Mouse (Mus musculus) testis, adult 2 months (tissue): ENCODE data around the gene Nlrx1. TPM values are rescaled to one million over a fixed set of nuclear protein-coding genes. Genes with fewer than 3 reads are reported as not detected.

Source experiments
- H3K27ac ChIP-seq: fragments of 200-500 bp; 2 replicates; pipeline ENCODE4 v1.5.1; 2012; ENCODE audit warnings: low read depth, low read length; ENCODE audit not compliant: control insufficient read depth, insufficient read depth
- H3K27me3 ChIP-seq: fragments of 200-500 bp; 2 replicates; pipeline ENCODE4 v1.6.1; 2012; ENCODE audit warnings: mild to moderate bottlenecking, low read length, moderate library complexity; ENCODE audit not compliant: control insufficient read depth, insufficient read depth
- H3K36me3 ChIP-seq: fragments of 200-500 bp; 2 replicates; pipeline ENCODE4 v1.6.1; 2012; ENCODE audit warnings: mild to moderate bottlenecking, low read length; ENCODE audit not compliant: control insufficient read depth, insufficient read depth
- H3K4me1 ChIP-seq: fragments of 200-500 bp; 2 replicates; pipeline ENCODE4 v1.6.1; 2012; ENCODE audit warnings: low read length; ENCODE audit not compliant: control insufficient read depth, insufficient read depth
- H3K4me3 ChIP-seq: fragments of 200-500 bp; 2 replicates; pipeline ENCODE4 v1.5.1; 2012; ENCODE audit warnings: low read depth, mild to moderate bottlenecking, low read length, moderate library complexity, mixed read lengths; ENCODE audit not compliant: control insufficient read depth
- CTCF ChIP-seq: fragments of 200-500 bp; IDR thresholded peaks from 2 replicates; pipeline ENCODE4 v1.5.1; 2012; ENCODE audit warnings: low read depth, mild to moderate bottlenecking, inconsistent platforms, low read length, moderate library complexity; ENCODE audit not compliant: control insufficient read depth, insufficient read depth, insufficient replicate concordance
- POLR2A ChIP-seq: fragments of 200-500 bp; IDR thresholded peaks from 2 replicates; pipeline ENCODE4 v1.6.1; 2012; ENCODE audit warnings: low read depth, mild to moderate bottlenecking, inconsistent platforms, low read length, moderate library complexity; ENCODE audit not compliant: control insufficient read depth
- polyA plus RNA-seq: library from polyadenylated mRNA; depleted of rRNA; stranded (reverse); fragments of >200 nt; gene quantifications from 2 replicates; pipeline ENCODE4 v1.2.3, GENCODE M21; 2012

Gene Nlrx1
- polyA plus RNA-seq, 1 experiment: 1.3 TPM

DNA sequence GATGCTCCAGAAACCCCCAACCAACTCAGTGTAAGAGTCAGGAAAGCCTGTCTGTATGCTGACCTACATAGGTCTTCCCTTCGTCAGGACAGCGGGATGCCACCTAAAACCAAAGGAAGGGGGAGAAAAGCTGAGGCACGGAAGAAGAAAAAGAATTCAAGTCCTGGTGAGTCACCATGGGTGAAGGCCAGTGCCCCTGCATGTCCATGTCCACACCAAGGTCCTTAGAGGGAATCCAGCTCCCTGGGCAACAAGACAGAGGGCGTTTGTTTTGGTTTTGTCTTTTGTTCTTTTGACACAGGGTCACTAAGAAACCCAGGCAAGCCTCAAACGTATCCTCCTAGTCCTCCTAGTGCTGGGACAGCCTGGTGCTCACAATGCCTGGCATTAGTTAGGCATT is 27.5 kb downstream of the Nlrx1 start:
- no peaks in the 10 kb centered on the region for H3K27me3 ChIP-seq

DNA sequence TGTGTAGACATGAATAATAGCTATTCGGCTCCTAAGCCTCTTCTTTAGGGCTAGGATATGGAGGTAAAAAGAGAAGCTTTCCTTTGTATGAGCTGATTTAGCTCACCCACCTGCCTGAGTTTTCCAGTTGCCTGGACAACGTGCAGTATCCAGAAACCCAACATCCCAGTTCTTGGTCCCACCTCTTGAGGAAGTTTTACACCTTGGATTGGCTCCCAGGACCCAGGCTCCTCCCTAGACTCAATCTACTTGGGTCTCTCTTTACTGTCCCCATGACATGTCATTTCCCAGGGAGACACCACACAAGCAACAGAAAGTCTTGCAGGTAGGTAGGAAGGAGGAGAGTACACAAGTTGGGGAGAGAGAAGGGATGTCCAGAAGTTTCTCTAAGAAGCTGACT is 28.0 kb downstream of the Nlrx1 start, which contains the start of gene Ccdc153:
TSS of gene Ccdc153 (plus strand) at position 278 of the 400 bp plus-strand sequence.
- Histone ChIP-seq H3K27me3 (no peaks in the 10 kb centered on the region), H3K4me3 (no peak within 1 kb of the TSS), H3K36me3 (peaks cover 1% of the 10 kb centered on the region; the same call in 1 of the 2 replicates), H3K27ac (no peak within 1 kb of the TSS), H3K4me1 (peaks cover 7% of the 10 kb centered on the region)
- no peak for TF ChIP-seq POLR2A
- no peak for TF ChIP-seq CTCF

More for the DNA sequence above, 27.5 kb downstream of the Nlrx1 start:
- H3K4me1 ChIP-seq: peaks cover 7% of the 10 kb centered on the region
- peaks cover 1% of the 10 kb centered on the region; the same call in 1 of the 2 replicates for H3K36me3 ChIP-seq
- TF ChIP-seq POLR2A (no peak), CTCF (no peak)
- H3K27ac ChIP-seq: no peak overlapping the region
- H3K4me3 ChIP-seq: no peak overlapping the region

DNA sequence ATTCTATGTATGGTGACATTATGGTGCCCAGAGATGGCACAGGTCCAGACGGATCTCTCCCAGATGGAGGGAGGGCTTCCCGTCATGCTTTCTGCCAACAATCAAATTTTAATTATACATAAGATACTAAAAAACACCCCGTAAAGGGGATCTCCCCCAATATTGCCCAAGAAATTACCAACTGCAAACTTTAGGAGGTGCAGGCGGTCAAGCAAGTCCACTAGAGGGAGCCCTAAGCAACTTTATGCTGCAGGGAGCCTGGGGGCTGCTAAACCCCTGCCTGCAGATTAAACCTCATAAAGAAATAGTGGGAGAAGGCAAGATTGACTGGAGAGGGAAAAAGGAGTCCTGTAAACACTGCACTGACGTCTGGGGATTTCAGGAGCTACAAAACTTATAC is 29.0 kb downstream of the Nlrx1 start:
- Histone ChIP-seq H3K27ac (peak overlapping the region; percentile 80), H3K36me3 (peaks cover 1% of the 10 kb centered on the region; the same call in 1 of the 2 replicates), H3K4me3 (no peak overlapping the region), H3K4me1 (peaks cover 7% of the 10 kb centered on the region), H3K27me3 (no peaks in the 10 kb centered on the region)
- no peak for TF ChIP-seq POLR2A
- peak; percentile 65; the same call in 1 of the 2 replicates for TF ChIP-seq CTCF

DNA sequence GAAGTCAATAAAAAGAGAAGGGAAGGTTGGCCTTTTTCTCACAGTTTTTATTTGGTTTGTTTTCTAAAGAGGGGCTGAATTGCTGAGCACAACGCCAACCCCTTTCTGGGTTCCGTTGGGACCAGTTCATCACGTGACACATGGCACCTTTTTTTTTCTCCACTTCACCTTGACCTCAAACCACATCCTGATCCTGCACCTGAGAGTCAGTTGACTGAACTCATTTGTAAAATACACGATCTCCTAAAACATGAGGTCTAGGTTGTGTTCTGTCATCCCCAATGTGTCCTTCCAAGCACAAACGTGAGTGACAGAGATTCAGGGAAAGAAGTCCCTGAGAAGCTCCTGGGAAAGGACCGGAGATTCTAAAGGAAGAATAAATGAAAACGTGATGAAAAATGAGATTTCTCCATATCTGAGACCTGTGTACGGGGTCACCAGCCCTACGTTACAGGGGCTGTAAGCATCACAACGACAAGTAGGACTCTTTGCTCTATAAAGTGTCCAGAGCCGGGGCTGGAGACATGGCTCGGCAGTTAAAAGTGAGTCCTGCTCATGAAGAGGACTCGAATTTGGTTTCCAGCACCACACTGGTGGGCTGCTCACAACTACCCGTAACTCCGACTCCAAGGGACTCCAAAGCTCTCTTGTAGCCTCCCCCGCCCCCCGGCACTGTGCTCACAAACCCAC is 29.8 kb downstream of the Nlrx1 start:
- Histone ChIP-seq H3K36me3 (peaks cover 1% of the 10 kb centered on the region; the same call in 1 of the 2 replicates), H3K4me1 (peaks cover 7% of the 10 kb centered on the region), H3K27me3 (no peaks in the 10 kb centered on the region), H3K4me3 (peak overlapping the region; percentile 61), H3K27ac (peak overlapping the region; percentile 80)
- TF ChIP-seq CTCF: no peak
- no peak for TF ChIP-seq POLR2A

DNA sequence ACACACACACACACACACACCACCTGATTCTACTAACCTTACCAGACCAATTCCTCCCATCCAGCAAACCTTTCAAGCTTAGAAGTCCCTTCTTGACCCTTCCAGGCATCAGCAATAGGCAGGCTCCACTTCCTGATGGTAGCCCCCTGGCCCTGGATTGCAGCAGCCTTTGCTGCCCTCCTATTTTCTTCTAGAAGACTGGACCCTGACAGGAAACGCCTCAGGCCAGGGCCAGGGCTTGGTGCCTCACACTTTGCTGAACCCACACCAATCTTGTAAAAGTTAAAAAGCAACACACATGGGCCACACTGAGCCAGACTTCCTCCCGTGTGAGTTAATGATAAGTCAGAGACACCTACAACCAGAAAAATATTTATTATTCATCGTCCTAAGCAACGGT is 31.3 kb downstream of the Nlrx1 start:
- H3K4me1 ChIP-seq: peaks cover 7% of the 10 kb centered on the region
- H3K27me3 ChIP-seq: no peaks in the 10 kb centered on the region
- no peak overlapping the region for H3K4me3 ChIP-seq
- H3K36me3 ChIP-seq: peaks cover 1% of the 10 kb centered on the region; the same call in 1 of the 2 replicates
- H3K27ac ChIP-seq: no peak overlapping the region
- TF ChIP-seq CTCF: no peak
- no peak for TF ChIP-seq POLR2A

DNA sequence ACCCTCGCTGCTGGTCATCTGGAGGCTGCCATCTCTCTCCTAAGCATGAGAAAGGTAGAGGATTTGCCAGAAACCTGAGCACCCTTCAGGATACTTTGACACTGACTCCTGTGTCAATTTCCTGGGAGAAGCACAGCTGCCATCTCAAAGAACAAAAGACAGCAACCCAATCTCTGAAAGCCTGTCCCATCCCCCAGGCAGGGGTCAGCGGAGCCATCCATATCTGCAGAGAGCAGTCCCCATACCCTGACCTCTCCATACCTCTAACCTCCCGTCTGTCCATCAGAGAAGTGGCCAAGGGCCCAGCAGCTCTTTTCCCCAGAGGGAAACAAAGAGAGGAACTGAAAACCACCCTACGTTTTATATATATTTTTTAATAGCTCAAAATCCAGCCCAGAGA is 31.8 kb downstream of the Nlrx1 start:
- H3K4me1 ChIP-seq: peaks cover 10% of the 10 kb centered on the region
- TF ChIP-seq POLR2A (no peak), CTCF (no peak)
- no peak overlapping the region for H3K27ac ChIP-seq
- H3K4me3 ChIP-seq: no peak overlapping the region
- H3K36me3 ChIP-seq: peaks cover 1% of the 10 kb centered on the region; the same call in 1 of the 2 replicates
- no peaks in the 10 kb centered on the region for H3K27me3 ChIP-seq

GRCm38 (mm10) chr9:44234479-44235427 is 33.6 kb downstream of the Nlrx1 start:
- Histone ChIP-seq H3K27me3 (no peaks in the 10 kb centered on the region), H3K4me1 (peaks cover 10% of the 10 kb centered on the region), H3K27ac (peak overlapping the region; percentile 93), H3K4me3 (peak overlapping the region; percentile 94), H3K36me3 (peaks cover 1% of the 10 kb centered on the region; the same call in 1 of the 2 replicates)
- TF ChIP-seq POLR2A (no peak), CTCF (no peak)
